Mouse (Mus musculus) ES-Bruce4 (cell line): ENCODE measurements at regions not wholly inside any gene's neighbourhood (a gene's known extent, or its start where the extent isn't known, plus 50 kb on each side); places are given as distances from the start of the nearest gene placed in this dataset.

Source experiments
- CTCF ChIP-seq: IDR thresholded peaks from one replicate; pipeline ENCODE4 v1.8.1; 2011; ENCODE audit warnings: low read depth, low read length
- EP300 ChIP-seq: IDR thresholded peaks from 2 replicates; pipeline ENCODE4 v1.6.1; 2011; ENCODE audit warnings: low read depth, low read length; ENCODE audit not compliant: insufficient read depth

GRCm38 (mm10) chr17:45934002-45934401 is 98.2 kb downstream of the Vegfa start:
- TF ChIP-seq EP300 = no peak
- no peak for TF ChIP-seq CTCF
